Mouse (Mus musculus): ENCODE measurements around the gene Fbxl21. TPM values are rescaled to one million over a fixed set of nuclear protein-coding genes. Genes with fewer than 3 reads are reported as not detected.

Gene Fbxl21
- polyA plus RNA-seq, 1 experiment from 2014 or later = 2.8 TPM

DNA sequence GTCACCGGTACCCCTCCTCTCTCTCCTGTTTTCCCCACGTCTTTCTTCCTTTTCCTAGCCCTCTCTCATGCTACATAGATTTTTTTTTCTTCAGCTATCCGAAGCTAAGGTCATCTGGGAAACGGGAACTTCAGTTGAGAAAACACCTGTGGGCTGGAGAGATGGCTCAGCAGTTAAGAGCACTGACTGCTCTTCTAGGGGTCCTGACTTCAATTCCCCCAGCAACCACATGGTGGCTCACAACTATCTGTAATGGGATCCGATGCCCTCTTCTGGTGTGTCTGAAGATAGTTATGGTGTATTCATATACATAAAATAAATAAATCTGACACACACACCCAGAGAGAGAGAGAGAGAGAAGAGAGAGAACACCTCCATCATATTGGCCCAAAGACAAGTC lies 13.3 kb downstream of the Fbxl21 start:
- no peaks in the 10 kb centered on the region for H3K4me1 ChIP-seq (ENCODE audit: control insufficient read depth, insufficient read depth, low read length)
- no peak overlapping the region for H3K27ac ChIP-seq (replicated peaks; ENCODE audit: low read depth, low read length)
- H3K36me3 ChIP-seq (replicated peaks; ENCODE audit: control insufficient read depth, insufficient read depth, low read depth, low read length) = no peaks in the 10 kb centered on the region
- DNase-seq (ENCODE audit: low spot score) = no peak
- H3K4me2 ChIP-seq (ENCODE audit: low read depth, low read length) = no peak overlapping the region
- H3K27me3 ChIP-seq (ENCODE audit: control insufficient read depth, insufficient read depth, low read length) = no peaks in the 10 kb centered on the region
- 67% methylated on average over 5 of the region's 5 CpGs for WGBS
- H3K9ac ChIP-seq (replicated peaks; ENCODE audit: low read length) = no peak overlapping the region
- H3K4me3 ChIP-seq (ENCODE audit: low read depth, low read length) = no peak overlapping the region
- no peaks in the 10 kb centered on the region for H3K9me3 ChIP-seq (replicated peaks; ENCODE audit: control insufficient read depth, low read length)
- ATAC-seq (replicated peaks; ENCODE audit: insufficient number of reproducible peaks, low FRiP score, low TSS enrichment, low read depth) = no peak

DNA sequence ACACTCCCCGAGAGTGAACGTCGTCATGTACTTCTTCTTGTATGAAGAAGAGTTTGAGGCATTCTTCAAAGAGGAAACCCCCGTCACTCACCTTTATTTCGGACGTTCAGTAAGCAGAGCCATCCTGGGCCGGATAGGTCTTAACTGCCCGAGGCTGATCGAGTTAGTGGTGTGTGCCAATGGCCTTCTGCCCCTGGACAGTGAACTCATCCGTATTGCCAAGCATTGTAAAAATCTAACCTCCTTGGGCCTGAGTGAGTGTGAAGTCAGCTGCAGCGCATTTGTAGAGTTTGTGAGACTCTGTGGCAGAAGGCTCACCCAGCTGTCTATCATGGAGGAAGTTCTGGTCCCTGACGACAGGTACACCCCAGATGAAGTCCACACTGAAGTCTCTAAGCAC lies 14.8 kb downstream of the Fbxl21 start:
- no peak overlapping the region for H3K4me2 ChIP-seq (ENCODE audit: low read depth, low read length)
- no peak for DNase-seq (ENCODE audit: low spot score)
- H3K36me3 ChIP-seq (replicated peaks; ENCODE audit: control insufficient read depth, insufficient read depth, low read depth, low read length) = no peaks in the 10 kb centered on the region
- WGBS = 86% methylated on average over 12 of the region's 12 CpGs
- H3K4me3 ChIP-seq (ENCODE audit: low read depth, low read length) = no peak overlapping the region
- H3K9ac ChIP-seq (replicated peaks; ENCODE audit: low read length) = no peak overlapping the region
- no peak for ATAC-seq (replicated peaks; ENCODE audit: insufficient number of reproducible peaks, low FRiP score, low TSS enrichment, low read depth)
- no peak overlapping the region for H3K27ac ChIP-seq (replicated peaks; ENCODE audit: low read depth, low read length)
- no peaks in the 10 kb centered on the region for H3K4me1 ChIP-seq (ENCODE audit: control insufficient read depth, insufficient read depth, low read length)
- H3K9me3 ChIP-seq (replicated peaks; ENCODE audit: control insufficient read depth, low read length) = no peaks in the 10 kb centered on the region
- no peaks in the 10 kb centered on the region for H3K27me3 ChIP-seq (ENCODE audit: control insufficient read depth, insufficient read depth, low read length)

DNA sequence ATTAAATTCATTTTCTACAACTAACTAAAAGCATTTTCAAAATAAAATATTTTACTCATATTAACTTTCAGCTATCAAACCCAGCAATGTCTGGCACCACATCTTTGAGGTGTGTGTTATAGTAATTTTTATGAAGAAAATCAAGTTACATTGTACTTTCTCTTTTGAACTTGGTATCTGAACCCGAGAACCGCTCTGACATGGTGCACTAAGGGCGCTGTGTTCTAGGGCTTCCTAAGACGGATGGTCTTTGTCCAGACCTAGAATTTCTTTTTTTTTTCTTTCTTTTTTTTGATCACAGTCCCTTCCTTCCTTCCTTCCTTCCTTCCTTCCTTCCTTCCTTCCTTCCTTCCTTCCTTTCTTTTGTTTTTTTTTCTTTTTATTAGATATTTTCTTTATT lies 17.6 kb downstream of the Fbxl21 start:
- H3K4me3 ChIP-seq (ENCODE audit: low read depth, low read length) = no peak overlapping the region
- H3K9ac ChIP-seq (replicated peaks; ENCODE audit: low read length) = no peak overlapping the region
- H3K4me2 ChIP-seq (ENCODE audit: low read depth, low read length) = no peak overlapping the region
- no peaks in the 10 kb centered on the region for H3K9me3 ChIP-seq (replicated peaks; ENCODE audit: control insufficient read depth, low read length)
- no peaks in the 10 kb centered on the region for H3K36me3 ChIP-seq (replicated peaks; ENCODE audit: control insufficient read depth, insufficient read depth, low read depth, low read length)
- no peaks in the 10 kb centered on the region for H3K27me3 ChIP-seq (ENCODE audit: control insufficient read depth, insufficient read depth, low read length)
- WGBS = 91% methylated on average over 4 of the region's 4 CpGs
- DNase-seq (ENCODE audit: low spot score) (no peak), ATAC-seq (replicated peaks; ENCODE audit: insufficient number of reproducible peaks, low FRiP score, low TSS enrichment, low read depth) (no peak)
- H3K27ac ChIP-seq (replicated peaks; ENCODE audit: low read depth, low read length) = no peak overlapping the region
- H3K4me1 ChIP-seq (ENCODE audit: control insufficient read depth, insufficient read depth, low read length) = no peaks in the 10 kb centered on the region

DNA sequence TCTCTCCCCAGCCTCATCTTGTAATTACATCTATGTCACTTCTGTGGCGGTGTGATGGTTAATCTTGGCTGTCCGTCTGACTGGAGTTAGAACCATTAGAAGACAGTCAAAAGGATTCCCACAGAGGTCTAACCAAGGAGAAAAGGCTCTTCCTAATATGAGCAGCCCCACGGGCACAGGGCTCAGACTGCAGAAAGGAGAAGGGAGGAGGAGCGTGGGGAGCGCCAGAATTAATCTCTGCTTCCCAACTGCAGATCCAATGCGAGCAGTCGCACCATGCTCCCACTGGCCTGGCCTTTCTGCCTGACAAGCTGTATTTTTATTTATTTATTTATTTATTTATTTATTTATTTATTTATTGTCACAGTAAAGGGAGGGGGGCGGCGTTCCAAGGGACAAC lies 21.5 kb downstream of the Fbxl21 start:
- Histone ChIP-seq H3K27me3 (ENCODE audit: control insufficient read depth, insufficient read depth, low read length) (no peaks in the 10 kb centered on the region), H3K4me2 (ENCODE audit: low read depth, low read length) (no peak overlapping the region), H3K9me3 (replicated peaks; ENCODE audit: control insufficient read depth, low read length) (no peaks in the 10 kb centered on the region), H3K36me3 (replicated peaks; ENCODE audit: control insufficient read depth, insufficient read depth, low read depth, low read length) (no peaks in the 10 kb centered on the region), H3K4me3 (ENCODE audit: low read depth, low read length) (no peak overlapping the region), H3K9ac (replicated peaks; ENCODE audit: low read length) (no peak overlapping the region), H3K27ac (replicated peaks; ENCODE audit: low read depth, low read length) (no peak overlapping the region), H3K4me1 (ENCODE audit: control insufficient read depth, insufficient read depth, low read length) (no peaks in the 10 kb centered on the region)
- DNase-seq (ENCODE audit: low spot score) (no peak), ATAC-seq (replicated peaks; ENCODE audit: insufficient number of reproducible peaks, low FRiP score, low TSS enrichment, low read depth) (no peak)
- 78% methylated on average over 9 of the region's 9 CpGs for WGBS

DNA sequence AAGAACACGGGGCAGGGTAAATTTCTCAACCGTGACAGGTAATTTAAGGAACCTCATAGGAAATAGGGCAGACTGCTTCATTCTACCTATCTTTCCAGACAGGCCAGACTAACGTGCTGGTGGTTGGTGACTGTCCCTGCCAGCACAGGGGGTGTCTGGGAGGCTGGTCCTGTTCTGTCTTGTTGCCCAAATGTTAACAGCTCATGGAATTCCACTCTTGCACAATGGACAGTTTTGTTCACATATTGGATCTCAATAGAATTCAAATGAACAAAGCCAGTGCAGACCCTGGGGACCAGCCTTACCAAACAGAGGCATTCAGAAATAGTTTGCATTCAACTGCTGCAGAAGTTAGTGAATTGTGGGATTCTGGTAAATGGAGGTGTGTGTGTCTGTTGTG lies 22.7 kb downstream of the Fbxl21 start:
- H3K4me2 ChIP-seq (ENCODE audit: low read depth, low read length) = no peak overlapping the region
- H3K9me3 ChIP-seq (replicated peaks; ENCODE audit: control insufficient read depth, low read length) = no peaks in the 10 kb centered on the region
- ATAC-seq (replicated peaks; ENCODE audit: insufficient number of reproducible peaks, low FRiP score, low TSS enrichment, low read depth) (no peak), DNase-seq (ENCODE audit: low spot score) (no peak)
- H3K27me3 ChIP-seq (ENCODE audit: control insufficient read depth, insufficient read depth, low read length) = no peaks in the 10 kb centered on the region
- no peak overlapping the region for H3K9ac ChIP-seq (replicated peaks; ENCODE audit: low read length)
- no peak overlapping the region for H3K27ac ChIP-seq (replicated peaks; ENCODE audit: low read depth, low read length)
- H3K4me3 ChIP-seq (ENCODE audit: low read depth, low read length) = no peak overlapping the region
- 57% methylated on average over 3 of the region's 3 CpGs for WGBS
- H3K4me1 ChIP-seq (ENCODE audit: control insufficient read depth, insufficient read depth, low read length) = no peaks in the 10 kb centered on the region
- no peaks in the 10 kb centered on the region for H3K36me3 ChIP-seq (replicated peaks; ENCODE audit: control insufficient read depth, insufficient read depth, low read depth, low read length)

DNA sequence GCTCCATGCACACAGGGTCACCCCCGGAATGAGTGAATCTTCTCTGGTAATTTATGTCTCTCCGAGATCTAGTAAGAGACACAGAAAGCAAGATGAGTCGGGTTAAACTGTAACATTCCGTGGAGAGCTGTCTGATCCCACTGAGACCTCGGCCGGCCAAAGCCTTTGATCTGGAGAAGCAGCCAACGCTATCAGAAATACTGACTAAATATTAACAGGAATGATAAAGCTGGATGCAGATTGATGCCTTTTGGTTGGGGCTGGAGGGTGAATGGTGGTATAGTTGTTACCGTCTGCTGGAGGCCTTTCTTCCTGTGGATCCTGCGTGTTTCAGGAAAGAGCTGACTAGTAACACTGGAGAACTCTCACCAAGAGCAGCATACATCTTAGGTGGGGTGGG lies 26.1 kb downstream of the Fbxl21 start, which contains the start of gene Lect2:
TSS of gene Lect2 (minus strand) at position 102 of the 400 bp plus-strand sequence.
- DNase-seq (ENCODE audit: low spot score) = no peak

DNA sequence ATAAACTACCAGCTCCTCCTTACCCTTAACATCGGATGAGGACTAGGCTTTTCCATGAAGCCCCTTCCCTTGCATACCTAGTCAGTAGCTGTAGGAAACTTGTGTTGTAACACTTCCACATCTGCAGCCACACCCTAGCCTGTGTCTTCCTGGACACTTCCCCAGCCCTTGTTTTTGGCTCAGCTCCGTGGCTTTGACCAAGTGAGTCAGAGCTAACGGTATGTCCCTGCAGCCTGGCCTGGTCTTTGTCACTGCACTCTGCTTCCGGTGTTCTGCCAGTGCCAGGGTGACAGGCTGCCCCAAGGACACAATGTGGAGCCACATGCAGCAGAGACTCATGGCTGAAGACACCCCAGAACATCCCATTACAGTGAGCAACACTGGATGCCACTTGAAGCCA lies 27.1 kb downstream of the Fbxl21 start:
- DNase-seq (ENCODE audit: low spot score) = no peak
- H3K27me3 ChIP-seq (ENCODE audit: control insufficient read depth, insufficient read depth, low read length) = no peaks in the 10 kb centered on the region
- WGBS = 69% methylated on average over 4 of the region's 4 CpGs
- H3K9ac ChIP-seq (replicated peaks; ENCODE audit: low read length) = no peak overlapping the region
- H3K9me3 ChIP-seq (replicated peaks; ENCODE audit: control insufficient read depth, low read length) = no peaks in the 10 kb centered on the region
- no peak overlapping the region for H3K4me2 ChIP-seq (ENCODE audit: low read depth, low read length)
- H3K4me1 ChIP-seq (ENCODE audit: control insufficient read depth, insufficient read depth, low read length) = no peaks in the 10 kb centered on the region
- no peak for ATAC-seq (replicated peaks; ENCODE audit: insufficient number of reproducible peaks, low FRiP score, low TSS enrichment, low read depth)
- H3K27ac ChIP-seq (replicated peaks; ENCODE audit: low read depth, low read length) = no peak overlapping the region
- no peak overlapping the region for H3K4me3 ChIP-seq (ENCODE audit: low read depth, low read length)
- no peaks in the 10 kb centered on the region for H3K36me3 ChIP-seq (replicated peaks; ENCODE audit: control insufficient read depth, insufficient read depth, low read depth, low read length)

More for the DNA sequence above, 26.1 kb downstream of the Fbxl21 start, which contains the start of gene Lect2:
- Histone ChIP-seq H3K4me1 (ENCODE audit: control insufficient read depth, insufficient read depth, low read length) (no peaks in the 10 kb centered on the region), H3K27ac (replicated peaks; ENCODE audit: low read depth, low read length) (no peak within 1 kb of the TSS), H3K27me3 (ENCODE audit: control insufficient read depth, insufficient read depth, low read length) (no peaks in the 10 kb centered on the region), H3K9me3 (replicated peaks; ENCODE audit: control insufficient read depth, low read length) (no peaks in the 10 kb centered on the region), H3K4me2 (ENCODE audit: low read depth, low read length) (no peak within 1 kb of the TSS), H3K9ac (replicated peaks; ENCODE audit: low read length) (no peak within 1 kb of the TSS), H3K36me3 (replicated peaks; ENCODE audit: control insufficient read depth, insufficient read depth, low read depth, low read length) (no peaks in the 10 kb centered on the region), H3K4me3 (ENCODE audit: low read depth, low read length) (no peak within 1 kb of the TSS)
- ATAC-seq (replicated peaks; ENCODE audit: insufficient number of reproducible peaks, low FRiP score, low TSS enrichment, low read depth) = no peak
- WGBS = 79% methylated on average over 9 of the region's 9 CpGs

DNA sequence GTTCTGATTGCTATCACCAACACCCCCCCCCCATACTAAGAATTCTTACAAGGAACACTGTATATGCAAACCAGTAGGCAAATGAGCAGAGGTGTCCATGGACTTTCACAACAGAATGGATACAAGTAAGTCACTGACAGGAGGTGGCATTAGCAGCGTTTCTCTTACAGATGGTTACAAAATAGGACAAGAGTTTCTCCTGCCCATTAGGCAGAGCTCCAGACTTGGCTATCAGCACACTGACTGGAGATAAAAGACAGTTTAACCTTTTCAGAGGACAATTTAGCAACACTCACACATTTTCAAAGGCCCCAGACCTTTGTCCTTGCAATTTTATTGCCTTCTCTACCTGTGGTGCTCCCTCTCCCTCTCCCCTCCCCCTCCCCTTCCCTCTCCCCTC lies 28.3 kb downstream of the Fbxl21 start:
- whole genome bisulfite sequencing = 73% methylated on average over 1 of the region's 1 CpGs
- H3K4me3 ChIP-seq (ENCODE audit: low read depth, low read length) = no peak overlapping the region
- no peaks in the 10 kb centered on the region for H3K9me3 ChIP-seq (replicated peaks; ENCODE audit: control insufficient read depth, low read length)
- H3K4me2 ChIP-seq (ENCODE audit: low read depth, low read length) = no peak overlapping the region
- DNase-seq (ENCODE audit: low spot score) (no peak), ATAC-seq (replicated peaks; ENCODE audit: insufficient number of reproducible peaks, low FRiP score, low TSS enrichment, low read depth) (no peak)
- no peak overlapping the region for H3K27ac ChIP-seq (replicated peaks; ENCODE audit: low read depth, low read length)
- H3K36me3 ChIP-seq (replicated peaks; ENCODE audit: control insufficient read depth, insufficient read depth, low read depth, low read length) = no peaks in the 10 kb centered on the region
- H3K4me1 ChIP-seq (ENCODE audit: control insufficient read depth, insufficient read depth, low read length) = no peaks in the 10 kb centered on the region
- H3K27me3 ChIP-seq (ENCODE audit: control insufficient read depth, insufficient read depth, low read length) = no peaks in the 10 kb centered on the region
- H3K9ac ChIP-seq (replicated peaks; ENCODE audit: low read length) = no peak overlapping the region
